Mouse (Mus musculus): ENCODE data around the gene Gna11. TPM values are rescaled to one million over a fixed set of nuclear protein-coding genes. Genes with fewer than 3 reads are reported as not detected.

Gna11 gene
- total and polyA plus RNA-seq, 2 experiments from 2014 or later = 114 to 126 TPM

DNA sequence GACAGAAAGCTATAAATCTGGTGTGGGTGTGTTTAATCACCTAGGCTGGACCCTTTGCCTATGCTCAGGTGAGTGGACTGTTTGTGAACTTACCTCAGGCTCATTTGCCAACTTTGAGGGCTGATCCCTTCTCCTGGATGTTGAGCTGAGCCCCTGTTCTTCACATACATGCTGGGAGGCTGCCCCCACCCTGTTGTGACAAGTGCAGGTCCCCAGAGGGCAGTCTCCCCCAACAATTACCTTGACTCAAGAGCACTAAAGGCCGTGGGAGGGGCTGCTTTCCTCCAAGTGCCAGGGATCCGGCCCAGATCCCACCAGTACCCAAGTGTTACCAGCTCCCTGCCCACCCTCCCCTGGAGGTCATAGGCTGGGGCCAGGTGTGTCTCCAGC is 59.9 kb downstream of the Gna11 start:
- DNase-seq (no peak), ATAC-seq (no peak)
- Histone ChIP-seq H3K27me3 (ENCODE audit: insufficient read depth, low read length) (no peaks in the 10 kb centered on the region), H3K36me3 (ENCODE audit: insufficient read depth) (peaks cover 41% of the 10 kb centered on the region), H3K4me1 (ENCODE audit: insufficient read depth) (peaks cover 14% of the 10 kb centered on the region), H3K4me2 (ENCODE audit: low read depth) (no peak overlapping the region), H3K9me3 (ENCODE audit: low read length) (no peaks in the 10 kb centered on the region), H3K9ac (0 out of 2 replicates have a peak overlapping the region, but pooled peaks have one; percentile 18), H3K4me3 (ENCODE audit: low read depth, low read length) (no peak overlapping the region), H3K27ac (ENCODE audit: low read depth, low read length) (peak overlapping the region; percentile 73; the same call in 1 of the 2 replicates)
- peak; percentile 35; the same call in 1 of the 2 replicates for TF ChIP-seq CTCF (IDR thresholded peaks at IDR 0.05; ENCODE audit: low read depth)
- 20% methylated on average over 2 of the region's 2 CpGs for WGBS

GRCm38 (mm10) chr10:81484441-81485059 is 60.4 kb downstream of the Gna11 start:
- H3K9ac ChIP-seq = 0 out of 2 replicates have a peak overlapping the region, but pooled peaks have one; percentile 18
- peak; percentile 27 for ATAC-seq

GRCm38 (mm10) chr10:81483983-81484382 is 61.0 kb downstream of the Gna11 start:
- peak overlapping the region; percentile 73 for H3K27ac ChIP-seq (ENCODE audit: low read depth, low read length)
- DNase-seq = peak; percentile 77
- peak; percentile 49 for ATAC-seq
- H3K9ac ChIP-seq = no peak overlapping the region
- no peak overlapping the region for H3K4me2 ChIP-seq (ENCODE audit: low read depth)
- H3K4me1 ChIP-seq (ENCODE audit: insufficient read depth) = peaks cover 17% of the 10 kb centered on the region
- TF ChIP-seq CTCF (IDR thresholded peaks at IDR 0.05; ENCODE audit: low read depth) = peak; percentile 75
- no peak overlapping the region for H3K4me3 ChIP-seq (ENCODE audit: low read depth, low read length)
- H3K36me3 ChIP-seq (ENCODE audit: insufficient read depth) = peaks cover 30% of the 10 kb centered on the region
- H3K9me3 ChIP-seq (ENCODE audit: low read length) = no peaks in the 10 kb centered on the region
- H3K27me3 ChIP-seq (ENCODE audit: insufficient read depth, low read length) = no peaks in the 10 kb centered on the region
- 15% methylated on average over 9 of the region's 9 CpGs for WGBS

More at GRCm38 (mm10) chr10:81484441-81485059, 60.4 kb downstream of the Gna11 start:
- peaks cover 36% of the 10 kb centered on the region for H3K36me3 ChIP-seq (ENCODE audit: insufficient read depth)
- peak; percentile 52 for DNase-seq
- H3K4me3 ChIP-seq (ENCODE audit: low read depth, low read length) = no peak overlapping the region
- no peaks in the 10 kb centered on the region for H3K9me3 ChIP-seq (ENCODE audit: low read length)
- no peaks in the 10 kb centered on the region for H3K27me3 ChIP-seq (ENCODE audit: insufficient read depth, low read length)
- no peak for TF ChIP-seq CTCF (IDR thresholded peaks at IDR 0.05; ENCODE audit: low read depth)
- H3K4me2 ChIP-seq (ENCODE audit: low read depth) = no peak overlapping the region
- peaks cover 17% of the 10 kb centered on the region for H3K4me1 ChIP-seq (ENCODE audit: insufficient read depth)
- peak overlapping the region; percentile 73 for H3K27ac ChIP-seq (ENCODE audit: low read depth, low read length)
- 39% methylated on average over 6 of the region's 6 CpGs for WGBS

- Histone ChIP-seq H3K9ac (peak within 1 kb of the TSS; percentile 93), H3K36me3 (ENCODE audit: insufficient read depth) (peaks cover 16% of the 10 kb centered on the region), H3K27me3 (ENCODE audit: insufficient read depth, low read length) (no peaks in the 10 kb centered on the region), H3K4me1 (ENCODE audit: insufficient read depth) (peaks cover 17% of the 10 kb centered on the region), H3K27ac (ENCODE audit: low read depth, low read length) (peak within 1 kb of the TSS; percentile 88), H3K9me3 (ENCODE audit: low read length) (no peaks in the 10 kb centered on the region), H3K4me3 (ENCODE audit: low read depth, low read length) (peak within 1 kb of the TSS; percentile 65), H3K4me2 (ENCODE audit: low read depth) (peak within 1 kb of the TSS; percentile 76)
- WGBS = 5% methylated on average over 36 of the region's 36 CpGs
- ATAC-seq = peak; percentile 79
- peak; percentile 79 for TF ChIP-seq CTCF (IDR thresholded peaks at IDR 0.05; ENCODE audit: low read depth)
- peak; percentile 88 for DNase-seq
Measured at GRCm38 (mm10) chr10:81482533-81482889, 62.5 kb downstream of the Gna11 start, which contains the start of gene Celf5. Gene Celf5, minus strand, starts transcription at chr10:81482709.

GRCm38 (mm10) chr10:81481605-81482532 is 63.1 kb downstream of the Gna11 start:
- TF ChIP-seq CTCF (IDR thresholded peaks at IDR 0.05; ENCODE audit: low read depth) = no peak
- peak; percentile 45 for ATAC-seq
- no peaks in the 10 kb centered on the region for H3K27me3 ChIP-seq (ENCODE audit: insufficient read depth, low read length)
- peak overlapping the region; percentile 76 for H3K4me2 ChIP-seq (ENCODE audit: low read depth)
- 6% methylated on average over 32 of the region's 35 CpGs for WGBS
- no peaks in the 10 kb centered on the region for H3K9me3 ChIP-seq (ENCODE audit: low read length)
- DNase-seq = peak; percentile 59
- peaks cover 9% of the 10 kb centered on the region for H3K36me3 ChIP-seq (ENCODE audit: insufficient read depth)
- peak overlapping the region; percentile 88 for H3K27ac ChIP-seq (ENCODE audit: low read depth, low read length)
- H3K4me3 ChIP-seq (ENCODE audit: low read depth, low read length) = peak overlapping the region; percentile 65
- peak overlapping the region; percentile 93 for H3K9ac ChIP-seq
- H3K4me1 ChIP-seq (ENCODE audit: insufficient read depth) = peaks cover 17% of the 10 kb centered on the region

Small RNA genes within 50 kb of the gene (microRNA-seq; reads per million reads assigned to microRNA genes)
- gene Gm25595 = 0 reads per million in 2 experiments

Other genes with a start within 250 kb of the Gna11 start
- 24.2 and 43.4 TPM in 2 replicates for gene Cactin, start 224.1 kb downstream of the Gna11 start, total RNA-seq (2014; rRNA removed)
- 19.9 and 24.2 TPM in 2 replicates for gene Cactin, start 224.1 kb downstream of the Gna11 start, polyA plus RNA-seq (2015; fragmentation: Nextera tagmentation; extraction: Ambion mirVana)
- gene Tbxa2r, start 216.5 kb downstream of the Gna11 start, total RNA-seq (2014; rRNA removed) = 2.4 and 3.9 TPM in 2 replicates
- 3.3 and 3.4 TPM in 2 replicates for gene Tbxa2r, start 216.5 kb downstream of the Gna11 start, polyA plus RNA-seq (2015; fragmentation: Nextera tagmentation; extraction: Ambion mirVana)
- 0.15 TPM in 1 of 2 replicates, not detected in the other for gene Gipc3, start 201.9 kb downstream of the Gna11 start, total RNA-seq (2014; rRNA removed)
- not detected in 2 replicates for gene Gipc3, start 201.9 kb downstream of the Gna11 start, polyA plus RNA-seq (2015; fragmentation: Nextera tagmentation; extraction: Ambion mirVana)
- 15.1 and 21.6 TPM in 2 replicates for gene Hmg20b, start 194.7 kb downstream of the Gna11 start, total RNA-seq (2014; rRNA removed)
- 25.1 and 25.2 TPM in 2 replicates for gene Hmg20b, start 194.7 kb downstream of the Gna11 start, polyA plus RNA-seq (2015; fragmentation: Nextera tagmentation; extraction: Ambion mirVana)
- 19.8 and 23.4 TPM in 2 replicates for gene Mfsd12, start 187.7 kb downstream of the Gna11 start, total RNA-seq (2014; rRNA removed)
- 10.1 TPM in 2 replicates for gene Mfsd12, start 187.7 kb downstream of the Gna11 start, polyA plus RNA-seq (2015; fragmentation: Nextera tagmentation; extraction: Ambion mirVana)
- not detected in 2 replicates for gene 4930404N11Rik, start 179.4 kb downstream of the Gna11 start, total RNA-seq (2014; rRNA removed)
- gene 4930404N11Rik, start 179.4 kb downstream of the Gna11 start, polyA plus RNA-seq (2015; fragmentation: Nextera tagmentation; extraction: Ambion mirVana) = 0.16 and 0.20 TPM in 2 replicates
- gene Fzr1, start 166.7 kb downstream of the Gna11 start, total RNA-seq (2014; rRNA removed) = 60.2 and 67.2 TPM in 2 replicates
- 128 and 132 TPM in 2 replicates for gene Fzr1, start 166.7 kb downstream of the Gna11 start, polyA plus RNA-seq (2015; fragmentation: Nextera tagmentation; extraction: Ambion mirVana)
- gene Dohh, start 160.8 kb downstream of the Gna11 start, total RNA-seq (2014; rRNA removed) = 126 and 139 TPM in 2 replicates
- 111 and 125 TPM in 2 replicates for gene Dohh, start 160.8 kb downstream of the Gna11 start, polyA plus RNA-seq (2015; fragmentation: Nextera tagmentation; extraction: Ambion mirVana)
- 2.5 and 3.3 TPM in 2 replicates for gene Gm48551, start 160.7 kb downstream of the Gna11 start, total RNA-seq (2014; rRNA removed)
- 5.0 and 7.3 TPM in 2 replicates for gene Gm48551, start 160.7 kb downstream of the Gna11 start, polyA plus RNA-seq (2015; fragmentation: Nextera tagmentation; extraction: Ambion mirVana)
- gene Gm48552, start 156.2 kb downstream of the Gna11 start, total RNA-seq (2014; rRNA removed) = 5.8 and 16.6 TPM in 2 replicates
- 1.9 and 3.7 TPM in 2 replicates for gene Gm48552, start 156.2 kb downstream of the Gna11 start, polyA plus RNA-seq (2015; fragmentation: Nextera tagmentation; extraction: Ambion mirVana)
- gene Smim24, start 152.1 kb downstream of the Gna11 start, total RNA-seq (2014; rRNA removed) = 0.77 and 1.3 TPM in 2 replicates
- 1.7 TPM in 2 replicates for gene Smim24, start 152.1 kb downstream of the Gna11 start, polyA plus RNA-seq (2015; fragmentation: Nextera tagmentation; extraction: Ambion mirVana)
- 9.0 and 14.5 TPM in 2 replicates for gene Nfic, start 89.6 kb downstream of the Gna11 start, total RNA-seq (2014; rRNA removed)
- gene Nfic, start 89.6 kb downstream of the Gna11 start, polyA plus RNA-seq (2015; fragmentation: Nextera tagmentation; extraction: Ambion mirVana) = 14.8 and 23.1 TPM in 2 replicates
- 122 and 166 TPM in 2 replicates for gene Celf5, start 62.5 kb downstream of the Gna11 start, total RNA-seq (2014; rRNA removed)
- gene Celf5, start 62.5 kb downstream of the Gna11 start, polyA plus RNA-seq (2015; fragmentation: Nextera tagmentation; extraction: Ambion mirVana) = 59.9 and 71.3 TPM in 2 replicates
- gene Ncln, start 48.8 kb downstream of the Gna11 start, total RNA-seq (2014; rRNA removed) = 83.3 and 105 TPM in 2 replicates
- gene Ncln, start 48.8 kb downstream of the Gna11 start, polyA plus RNA-seq (2015; fragmentation: Nextera tagmentation; extraction: Ambion mirVana) = 57.1 and 65.0 TPM in 2 replicates
- gene S1pr4, start 45.1 kb downstream of the Gna11 start, total RNA-seq (2014; rRNA removed) = 0.38 TPM in 1 of 2 replicates, not detected in the other
- gene S1pr4, start 45.1 kb downstream of the Gna11 start, polyA plus RNA-seq (2015; fragmentation: Nextera tagmentation; extraction: Ambion mirVana) = 0.31 and 0.39 TPM in 2 replicates
- gene Gna15, start 21.0 kb downstream of the Gna11 start, total RNA-seq (2014; rRNA removed) = 1.3 and 1.5 TPM in 2 replicates
- gene Gna15, start 21.0 kb downstream of the Gna11 start, polyA plus RNA-seq (2015; fragmentation: Nextera tagmentation; extraction: Ambion mirVana) = 1.3 and 1.6 TPM in 2 replicates
- 450 and 455 TPM in 2 replicates for gene Aes, start 14.3 kb upstream of the Gna11 start, total RNA-seq (2014; rRNA removed)
- gene Aes, start 14.3 kb upstream of the Gna11 start, polyA plus RNA-seq (2015; fragmentation: Nextera tagmentation; extraction: Ambion mirVana) = 752 and 802 TPM in 2 replicates
- 20.5 and 25.6 TPM in 2 replicates for gene Tle2, start 29.4 kb upstream of the Gna11 start, total RNA-seq (2014; rRNA removed)
- gene Tle2, start 29.4 kb upstream of the Gna11 start, polyA plus RNA-seq (2015; fragmentation: Nextera tagmentation; extraction: Ambion mirVana) = 21.0 and 30.5 TPM in 2 replicates
- gene Tle6, start 55.9 kb upstream of the Gna11 start, total RNA-seq (2014; rRNA removed) = 8.7 and 14.1 TPM in 2 replicates
- gene Tle6, start 55.9 kb upstream of the Gna11 start, polyA plus RNA-seq (2015; fragmentation: Nextera tagmentation; extraction: Ambion mirVana) = 4.2 and 5.1 TPM in 2 replicates
- 3.8 and 4.7 TPM in 2 replicates for gene BC025920, start 61.1 kb upstream of the Gna11 start, total RNA-seq (2014; rRNA removed)
- gene BC025920, start 61.1 kb upstream of the Gna11 start, polyA plus RNA-seq (2015; fragmentation: Nextera tagmentation; extraction: Ambion mirVana) = 1.4 TPM in 2 replicates
- 18.0 and 25.2 TPM in 2 replicates for gene Sirt6, start 82.6 kb upstream of the Gna11 start, total RNA-seq (2014; rRNA removed)
- gene Sirt6, start 82.6 kb upstream of the Gna11 start, polyA plus RNA-seq (2015; fragmentation: Nextera tagmentation; extraction: Ambion mirVana) = 30.8 and 33.4 TPM in 2 replicates
- gene Ankrd24, start 83.3 kb upstream of the Gna11 start, total RNA-seq (2014; rRNA removed) = 45.9 and 63.6 TPM in 2 replicates
- 11.4 and 13.0 TPM in 2 replicates for gene Ankrd24, start 83.3 kb upstream of the Gna11 start, polyA plus RNA-seq (2015; fragmentation: Nextera tagmentation; extraction: Ambion mirVana)
- gene Gm10778, start 103.9 kb upstream of the Gna11 start, total RNA-seq (2014; rRNA removed) = 5.9 and 9.5 TPM in 2 replicates
- gene Gm10778, start 103.9 kb upstream of the Gna11 start, polyA plus RNA-seq (2015; fragmentation: Nextera tagmentation; extraction: Ambion mirVana) = 2.3 and 3.4 TPM in 2 replicates
- 11.3 and 19.1 TPM in 2 replicates for gene Zfp433, start 159.6 kb upstream of the Gna11 start, total RNA-seq (2014; rRNA removed)
- gene Zfp433, start 159.6 kb upstream of the Gna11 start, polyA plus RNA-seq (2015; fragmentation: Nextera tagmentation; extraction: Ambion mirVana) = 6.6 and 9.1 TPM in 2 replicates
- gene Gm3055, start 226.0 kb upstream of the Gna11 start, total RNA-seq (2014; rRNA removed) = 27.7 and 37.7 TPM in 2 replicates
- gene Gm3055, start 226.0 kb upstream of the Gna11 start, polyA plus RNA-seq (2015; fragmentation: Nextera tagmentation; extraction: Ambion mirVana) = 9.7 and 10.0 TPM in 2 replicates

All from forebrain, postnatal 0 days (tissue).